Mouse (Mus musculus): ENCODE data around the gene Gm4778. TPM values are rescaled to one million over a fixed set of nuclear protein-coding genes. Genes with fewer than 3 reads are reported as not detected.
"Not testable (repeated sequence)": the region's sequence is repeated elsewhere in the genome, so short reads cannot be mapped to it uniquely, and the experiment has no call there.

Gene Gm4778
- not detected in 2 replicates for polyA plus RNA-seq (2015; fragmentation: Nextera tagmentation; extraction: Ambion mirVana)

GRCm38 (mm10) chr3:94263736-94264135 is at the start of gene Gm4778:
Gene Gm4778, plus strand, starts transcription at chr3:94264036.
- not testable (repeated sequence) for H3K4me2 ChIP-seq (replicated peaks); H3K27me3 ChIP-seq; H3K9me3 ChIP-seq (replicated peaks); ATAC-seq (ENCODE audit: insufficient number of reproducible peaks, low FRiP score, low TSS enrichment, low read depth); H3K4me3 ChIP-seq (replicated peaks); H3K36me3 ChIP-seq; H3K27ac ChIP-seq (replicated peaks); H3K4me1 ChIP-seq; H3K9ac ChIP-seq
- WGBS = 70% methylated on average over 1 of the region's 1 CpGs

- H3K4me3 ChIP-seq (replicated peaks) = no peak overlapping the region
- no peak overlapping the region for H3K27ac ChIP-seq (replicated peaks)
- no peaks in the 10 kb centered on the region for H3K27me3 ChIP-seq
- 44% methylated on average over 6 of the region's 6 CpGs for WGBS
- H3K36me3 ChIP-seq = no peaks in the 10 kb centered on the region
- H3K9ac ChIP-seq = no peak overlapping the region
- no peak for ATAC-seq (ENCODE audit: insufficient number of reproducible peaks, low FRiP score, low TSS enrichment, low read depth)
- H3K9me3 ChIP-seq (replicated peaks) = no peaks in the 10 kb centered on the region
- no peak overlapping the region for H3K4me2 ChIP-seq (replicated peaks)
- H3K4me1 ChIP-seq = no peaks in the 10 kb centered on the region
Observed at GRCm38 (mm10) chr3:94260598-94260997, 3.2 kb upstream of the Gm4778 start.

- WGBS = 86% methylated on average over 11 of the region's 11 CpGs
Observed at GRCm38 (mm10) chr3:94275991-94276390, 12.2 kb downstream of the Gm4778 start.

GRCm38 (mm10) chr3:94305457-94305856 is 41.6 kb downstream of the Gm4778 start:
- Histone ChIP-seq H3K27ac (replicated peaks) (no peak overlapping the region), H3K27me3 (no peaks in the 10 kb centered on the region), H3K4me3 (replicated peaks) (no peak overlapping the region), H3K9ac (no peak overlapping the region), H3K36me3 (no peaks in the 10 kb centered on the region), H3K9me3 (replicated peaks) (no peaks in the 10 kb centered on the region), H3K4me2 (replicated peaks) (no peak overlapping the region), H3K4me1 (0 out of 2 replicates have a peak, but pooled peaks cover 5% of the 10 kb centered on the region)
- WGBS = 30% methylated on average over 1 of the region's 1 CpGs
- ATAC-seq (ENCODE audit: insufficient number of reproducible peaks, low FRiP score, low TSS enrichment, low read depth) = no peak

More at GRCm38 (mm10) chr3:94275991-94276390, 12.2 kb downstream of the Gm4778 start:
- H3K4me1 ChIP-seq = no peaks in the 10 kb centered on the region
- no peaks in the 10 kb centered on the region for H3K36me3 ChIP-seq
- no peaks in the 10 kb centered on the region for H3K9me3 ChIP-seq (replicated peaks)
- H3K27me3 ChIP-seq = no peaks in the 10 kb centered on the region
- H3K4me2 ChIP-seq (replicated peaks) = no peak overlapping the region
- ATAC-seq (ENCODE audit: insufficient number of reproducible peaks, low FRiP score, low TSS enrichment, low read depth) = no peak
- no peak overlapping the region for H3K27ac ChIP-seq (replicated peaks)
- no peak overlapping the region for H3K4me3 ChIP-seq (replicated peaks)
- H3K9ac ChIP-seq = no peak overlapping the region

GRCm38 (mm10) chr3:94306975-94307374 is 43.1 kb downstream of the Gm4778 start:
- Histone ChIP-seq H3K4me3 (replicated peaks) (no peak overlapping the region), H3K27me3 (no peaks in the 10 kb centered on the region), H3K9ac (no peak overlapping the region), H3K27ac (replicated peaks) (no peak overlapping the region), H3K4me1 (peaks cover 12% of the 10 kb centered on the region; the same call in 1 of the 2 replicates), H3K4me2 (replicated peaks) (no peak overlapping the region), H3K9me3 (replicated peaks) (no peaks in the 10 kb centered on the region), H3K36me3 (no peaks in the 10 kb centered on the region)
- ATAC-seq (ENCODE audit: insufficient number of reproducible peaks, low FRiP score, low TSS enrichment, low read depth) = no peak

GRCm38 (mm10) chr3:94309633-94310363 is 46.0 kb downstream of the Gm4778 start, which contains the start of gene Them4:
Gene Them4, plus strand, starts transcription at chr3:94310089.
- 1% methylated on average over 47 of the region's 47 CpGs for WGBS

GRCm38 (mm10) chr3:94310491-94310890 is 46.7 kb downstream of the Gm4778 start:
- peak overlapping the region; percentile 58 for H3K4me3 ChIP-seq (replicated peaks)
- peaks cover 12% of the 10 kb centered on the region; the same call in 1 of the 2 replicates for H3K4me1 ChIP-seq
- ATAC-seq (ENCODE audit: insufficient number of reproducible peaks, low FRiP score, low TSS enrichment, low read depth) = no peak
- H3K27me3 ChIP-seq = no peaks in the 10 kb centered on the region
- no peaks in the 10 kb centered on the region for H3K36me3 ChIP-seq
- H3K9ac ChIP-seq = peak overlapping the region; percentile 27
- H3K27ac ChIP-seq (replicated peaks) = peak overlapping the region; percentile 81
- H3K4me2 ChIP-seq (replicated peaks) = peak overlapping the region; percentile 56
- H3K9me3 ChIP-seq (replicated peaks) = no peaks in the 10 kb centered on the region
- 37% methylated on average over 7 of the region's 7 CpGs for WGBS

More at GRCm38 (mm10) chr3:94309633-94310363, 46.0 kb downstream of the Gm4778 start, which contains the start of gene Them4:
- ATAC-seq (ENCODE audit: insufficient number of reproducible peaks, low FRiP score, low TSS enrichment, low read depth) = peak; percentile 98
- Histone ChIP-seq H3K36me3 (no peaks in the 10 kb centered on the region), H3K9ac (peak within 1 kb of the TSS; percentile 27), H3K27ac (replicated peaks) (peak within 1 kb of the TSS; percentile 81), H3K27me3 (no peaks in the 10 kb centered on the region), H3K4me1 (peaks cover 12% of the 10 kb centered on the region; the same call in 1 of the 2 replicates), H3K9me3 (replicated peaks) (no peaks in the 10 kb centered on the region), H3K4me2 (replicated peaks) (peak within 1 kb of the TSS; percentile 56), H3K4me3 (replicated peaks) (peak within 1 kb of the TSS; percentile 58)

GRCm38 (mm10) chr3:94310911-94311310 is 47.1 kb downstream of the Gm4778 start:
- no peaks in the 10 kb centered on the region for H3K36me3 ChIP-seq
- peak overlapping the region; percentile 58 for H3K4me3 ChIP-seq (replicated peaks)
- no peak overlapping the region for H3K27ac ChIP-seq (replicated peaks)
- no peaks in the 10 kb centered on the region for H3K27me3 ChIP-seq
- H3K9me3 ChIP-seq (replicated peaks) = no peaks in the 10 kb centered on the region
- peak overlapping the region; percentile 56 for H3K4me2 ChIP-seq (replicated peaks)
- WGBS = 63% methylated on average over 6 of the region's 6 CpGs
- no peak for ATAC-seq (ENCODE audit: insufficient number of reproducible peaks, low FRiP score, low TSS enrichment, low read depth)
- H3K4me1 ChIP-seq = peaks cover 12% of the 10 kb centered on the region; the same call in 1 of the 2 replicates
- 0 out of 2 replicates have a peak overlapping the region, but pooled peaks have one; percentile 27 for H3K9ac ChIP-seq

- ATAC-seq (ENCODE audit: insufficient number of reproducible peaks, low FRiP score, low TSS enrichment, low read depth) = no peak
- 77% methylated on average over 4 of the region's 4 CpGs for WGBS
- Histone ChIP-seq H3K4me1 (peaks cover 12% of the 10 kb centered on the region; the same call in 1 of the 2 replicates), H3K9me3 (replicated peaks) (no peaks in the 10 kb centered on the region), H3K27me3 (no peaks in the 10 kb centered on the region), H3K4me3 (replicated peaks) (no peak overlapping the region), H3K9ac (no peak overlapping the region), H3K4me2 (replicated peaks) (no peak overlapping the region), H3K27ac (replicated peaks) (no peak overlapping the region), H3K36me3 (no peaks in the 10 kb centered on the region)
Observed at GRCm38 (mm10) chr3:94311376-94311775, 47.5 kb downstream of the Gm4778 start.

All from embryonic facial prominence, embryonic 15.5 days (tissue).